Mouse (Mus musculus): ENCODE measurements around the gene Ralgapa2. TPM values are rescaled to one million over a fixed set of nuclear protein-coding genes. Genes with fewer than 3 reads are reported as not detected.

The Ralgapa2 gene
- polyA plus RNA-seq, 1 experiment from 2014 or later = 3.3 TPM

- no peaks in the 10 kb centered on the region for H3K27me3 ChIP-seq
- H3K9ac ChIP-seq = no peak overlapping the region
- ATAC-seq (ENCODE audit: low read depth) (peak; percentile 58; the same call in 1 of the 2 replicates), DNase-seq (no peak)
- no peaks in the 10 kb centered on the region for H3K9me3 ChIP-seq (replicated peaks)
- H3K27ac ChIP-seq = no peak overlapping the region
- no peaks in the 10 kb centered on the region for H3K4me1 ChIP-seq (replicated peaks)
- peaks cover 10% of the 10 kb centered on the region; the same call in 1 of the 2 replicates for H3K36me3 ChIP-seq
- no peak overlapping the region for H3K4me3 ChIP-seq (replicated peaks)
- no peak overlapping the region for H3K4me2 ChIP-seq
- 70% methylated on average over 7 of the region's 7 CpGs for WGBS (ENCODE audit: insufficient replicate concordance)
Measured at GRCm38 (mm10) chr2:146426321-146426720, 85.8 kb downstream of the Ralgapa2 start.

- H3K9me3 ChIP-seq (replicated peaks) = no peaks in the 10 kb centered on the region
- DNase-seq = no peak
- H3K4me3 ChIP-seq (replicated peaks) = no peak overlapping the region
- no peak overlapping the region for H3K4me2 ChIP-seq
- ATAC-seq (ENCODE audit: low read depth) = no peak
- H3K9ac ChIP-seq = no peak overlapping the region
- peaks cover 14% of the 10 kb centered on the region; the same call in 1 of the 2 replicates for H3K36me3 ChIP-seq
- H3K27ac ChIP-seq = no peak overlapping the region
- WGBS (ENCODE audit: insufficient replicate concordance) = 70% methylated on average over 2 of the region's 2 CpGs
- no peaks in the 10 kb centered on the region for H3K4me1 ChIP-seq (replicated peaks)
- no peaks in the 10 kb centered on the region for H3K27me3 ChIP-seq
Measured at GRCm38 (mm10) chr2:146425235-146425634, 86.9 kb downstream of the Ralgapa2 start.

- no peaks in the 10 kb centered on the region for H3K27me3 ChIP-seq
- peaks cover 14% of the 10 kb centered on the region; the same call in 1 of the 2 replicates for H3K36me3 ChIP-seq
- no peak overlapping the region for H3K27ac ChIP-seq
- no peaks in the 10 kb centered on the region for H3K9me3 ChIP-seq (replicated peaks)
- DNase-seq = no peak
- no peaks in the 10 kb centered on the region for H3K4me1 ChIP-seq (replicated peaks)
- H3K9ac ChIP-seq = no peak overlapping the region
- H3K4me2 ChIP-seq = no peak overlapping the region
- 31% methylated on average over 4 of the region's 4 CpGs for WGBS (ENCODE audit: insufficient replicate concordance)
- no peak for ATAC-seq (ENCODE audit: low read depth)
- H3K4me3 ChIP-seq (replicated peaks) = no peak overlapping the region
Measured at GRCm38 (mm10) chr2:146423710-146424301, 88.3 kb downstream of the Ralgapa2 start.

GRCm38 (mm10) chr2:146423032-146423691, 89.0 kb downstream of the Ralgapa2 start:
- 71% methylated on average over 5 of the region's 5 CpGs for WGBS (ENCODE audit: insufficient replicate concordance)
- H3K4me1 ChIP-seq (replicated peaks) = no peaks in the 10 kb centered on the region

GRCm38 (mm10) chr2:146416283-146416682, 95.9 kb downstream of the Ralgapa2 start:
- no peaks in the 10 kb centered on the region for H3K27me3 ChIP-seq
- DNase-seq (no peak), ATAC-seq (ENCODE audit: low read depth) (no peak)
- H3K9ac ChIP-seq = no peak overlapping the region
- WGBS (ENCODE audit: insufficient replicate concordance) = 66% methylated on average over 2 of the region's 2 CpGs
- H3K36me3 ChIP-seq = 0 out of 2 replicates have a peak, but pooled peaks cover 10% of the 10 kb centered on the region
- no peak overlapping the region for H3K4me2 ChIP-seq
- no peak overlapping the region for H3K4me3 ChIP-seq (replicated peaks)
- H3K9me3 ChIP-seq (replicated peaks) = no peaks in the 10 kb centered on the region
- 0 out of 2 replicates have a peak, but pooled peaks cover 4% of the 10 kb centered on the region for H3K4me1 ChIP-seq (replicated peaks)
- no peak overlapping the region for H3K27ac ChIP-seq

More at GRCm38 (mm10) chr2:146423032-146423691, 89.0 kb downstream of the Ralgapa2 start:
- no peak for DNase-seq
- ATAC-seq (ENCODE audit: low read depth) = no peak
- no peak overlapping the region for H3K27ac ChIP-seq
- H3K4me2 ChIP-seq = no peak overlapping the region
- H3K9ac ChIP-seq = no peak overlapping the region
- H3K27me3 ChIP-seq = no peaks in the 10 kb centered on the region
- H3K9me3 ChIP-seq (replicated peaks) = no peaks in the 10 kb centered on the region
- H3K4me3 ChIP-seq (replicated peaks) = no peak overlapping the region
- H3K36me3 ChIP-seq = peaks cover 13% of the 10 kb centered on the region; the same call in 1 of the 2 replicates

- H3K4me2 ChIP-seq = no peak overlapping the region
- H3K9me3 ChIP-seq (replicated peaks) = no peaks in the 10 kb centered on the region
- no peak overlapping the region for H3K27ac ChIP-seq
- H3K27me3 ChIP-seq = no peaks in the 10 kb centered on the region
- H3K4me3 ChIP-seq (replicated peaks) = no peak overlapping the region
- peak; percentile 15 for DNase-seq
- no peak for ATAC-seq (ENCODE audit: low read depth)
- WGBS (ENCODE audit: insufficient replicate concordance) = 44% methylated on average over 8 of the region's 8 CpGs
- peaks cover 11% of the 10 kb centered on the region; the same call in 1 of the 2 replicates for H3K36me3 ChIP-seq
- H3K4me1 ChIP-seq (replicated peaks) = 0 out of 2 replicates have a peak, but pooled peaks cover 4% of the 10 kb centered on the region
- no peak overlapping the region for H3K9ac ChIP-seq
Measured at GRCm38 (mm10) chr2:146414484-146415291, 97.5 kb downstream of the Ralgapa2 start.

GRCm38 (mm10) chr2:146412733-146413132, 99.4 kb downstream of the Ralgapa2 start:
- ATAC-seq (ENCODE audit: low read depth) (no peak), DNase-seq (no peak)
- Histone ChIP-seq H3K9me3 (replicated peaks) (no peaks in the 10 kb centered on the region), H3K36me3 (peaks cover 14% of the 10 kb centered on the region; the same call in 1 of the 2 replicates), H3K9ac (no peak overlapping the region), H3K4me3 (replicated peaks) (no peak overlapping the region), H3K4me2 (no peak overlapping the region), H3K27me3 (no peaks in the 10 kb centered on the region), H3K27ac (no peak overlapping the region), H3K4me1 (replicated peaks) (0 out of 2 replicates have a peak, but pooled peaks cover 4% of the 10 kb centered on the region)
- WGBS (ENCODE audit: insufficient replicate concordance) = 47% methylated on average over 9 of the region's 9 CpGs

GRCm38 (mm10) chr2:146411904-146412303, 100.2 kb downstream of the Ralgapa2 start:
- WGBS (ENCODE audit: insufficient replicate concordance) = 69% methylated on average over 5 of the region's 5 CpGs
- DNase-seq = no peak

GRCm38 (mm10) chr2:146407078-146407477, 105.1 kb downstream of the Ralgapa2 start:
- DNase-seq (no peak), ATAC-seq (ENCODE audit: low read depth) (no peak)
- H3K27ac ChIP-seq = no peak overlapping the region
- no peak overlapping the region for H3K4me2 ChIP-seq
- no peaks in the 10 kb centered on the region for H3K27me3 ChIP-seq
- no peaks in the 10 kb centered on the region for H3K9me3 ChIP-seq (replicated peaks)
- WGBS (ENCODE audit: insufficient replicate concordance) = 77% methylated on average over 4 of the region's 4 CpGs
- no peak overlapping the region for H3K9ac ChIP-seq
- H3K36me3 ChIP-seq = peaks cover 12% of the 10 kb centered on the region; the same call in 1 of the 2 replicates
- H3K4me1 ChIP-seq (replicated peaks) = no peaks in the 10 kb centered on the region
- no peak overlapping the region for H3K4me3 ChIP-seq (replicated peaks)

More at GRCm38 (mm10) chr2:146411904-146412303, 100.2 kb downstream of the Ralgapa2 start:
- ATAC-seq (ENCODE audit: low read depth) = no peak
- Histone ChIP-seq H3K9me3 (replicated peaks) (no peaks in the 10 kb centered on the region), H3K36me3 (peaks cover 14% of the 10 kb centered on the region; the same call in 1 of the 2 replicates), H3K9ac (no peak overlapping the region), H3K4me1 (replicated peaks) (0 out of 2 replicates have a peak, but pooled peaks cover 4% of the 10 kb centered on the region), H3K27ac (no peak overlapping the region), H3K27me3 (no peaks in the 10 kb centered on the region), H3K4me3 (replicated peaks) (no peak overlapping the region), H3K4me2 (no peak overlapping the region)

GRCm38 (mm10) chr2:146401588-146401987, 110.6 kb downstream of the Ralgapa2 start:
- no peak overlapping the region for H3K4me2 ChIP-seq
- 0 out of 2 replicates have a peak, but pooled peaks cover 4% of the 10 kb centered on the region for H3K36me3 ChIP-seq
- no peaks in the 10 kb centered on the region for H3K4me1 ChIP-seq (replicated peaks)
- H3K9ac ChIP-seq = no peak overlapping the region
- H3K27me3 ChIP-seq = no peaks in the 10 kb centered on the region
- H3K9me3 ChIP-seq (replicated peaks) = no peaks in the 10 kb centered on the region
- no peak overlapping the region for H3K27ac ChIP-seq
- ATAC-seq (ENCODE audit: low read depth) = no peak
- H3K4me3 ChIP-seq (replicated peaks) = no peak overlapping the region
- no peak for DNase-seq

- Histone ChIP-seq H3K36me3 (0 out of 2 replicates have a peak, but pooled peaks cover 3% of the 10 kb centered on the region), H3K27me3 (no peaks in the 10 kb centered on the region), H3K4me2 (no peak overlapping the region), H3K9me3 (replicated peaks) (no peaks in the 10 kb centered on the region), H3K4me1 (replicated peaks) (no peaks in the 10 kb centered on the region), H3K4me3 (replicated peaks) (no peak overlapping the region), H3K27ac (no peak overlapping the region), H3K9ac (no peak overlapping the region)
- DNase-seq = no peak
- no peak for ATAC-seq (ENCODE audit: low read depth)
- 69% methylated on average over 2 of the region's 2 CpGs for WGBS (ENCODE audit: insufficient replicate concordance)
Measured at GRCm38 (mm10) chr2:146400738-146401137, 111.4 kb downstream of the Ralgapa2 start.

Data from liver, embryonic 13.5 days (tissue).